Mouse (Mus musculus) G1E (cell line): Measurements from ENCODE around the gene Igfbp1.

ENCODE experiments used
- CTCF ChIP-seq: IDR thresholded peaks from 2 replicates; pipeline ENCODE4 v1.5.1; 2012; ENCODE audit warnings: low read depth, low read length, inconsistent platforms, mixed read lengths
- POLR2AphosphoS5 ChIP-seq: IDR thresholded peaks from 2 replicates; pipeline ENCODE4 v1.6.1; 2012; ENCODE audit warnings: low read depth, low read length, inconsistent platforms; ENCODE audit not compliant: insufficient replicate concordance
- TAL1 ChIP-seq: conservative IDR thresholded peaks from 2 replicates; pipeline ENCODE4 v1.6.1; 2012; ENCODE audit warnings: low read depth, low read length, inconsistent platforms, mixed read lengths

DNA sequence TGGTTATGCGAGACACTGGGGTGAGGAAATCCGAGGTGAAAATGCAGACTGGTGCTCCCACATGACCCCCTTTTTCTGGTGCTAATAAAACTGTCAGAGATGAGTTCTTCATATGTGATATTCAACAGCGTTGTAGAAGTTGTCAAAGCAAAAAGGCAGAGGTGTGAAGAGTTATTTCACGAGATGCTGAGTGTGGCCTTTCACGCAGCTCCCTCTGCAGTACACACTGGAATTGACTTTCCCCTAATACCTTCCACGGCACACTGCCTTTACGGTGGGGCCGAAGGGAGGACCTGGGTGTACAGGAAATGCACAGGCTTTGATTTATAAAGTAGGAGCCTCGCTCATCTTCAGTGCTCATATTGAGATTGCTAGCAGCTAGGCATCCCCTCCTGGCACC is 4.4 kb upstream of the Igfbp1 start:
- no peak for TF ChIP-seq CTCF
- TF ChIP-seq POLR2AphosphoS5 = no peak
- no peak for TF ChIP-seq TAL1
